Mouse (Mus musculus) olfactory bulb, adult 2 months (tissue): Measurements from ENCODE around the gene Hnrnpc.

Source experiments
- CTCF ChIP-seq: fragments of 200-500 bp; IDR thresholded peaks from 2 replicates; pipeline ENCODE4 v1.5.1; 2012; ENCODE audit warnings: low read depth, mild to moderate bottlenecking, low read length, moderate library complexity; ENCODE audit not compliant: insufficient read depth
- POLR2A ChIP-seq: fragments of 200-500 bp; IDR thresholded peaks from 2 replicates; pipeline ENCODE4 v1.6.1; 2012; ENCODE audit warnings: mild to moderate bottlenecking, low read depth, low read length, moderate library complexity; ENCODE audit not compliant: insufficient read depth

DNA sequence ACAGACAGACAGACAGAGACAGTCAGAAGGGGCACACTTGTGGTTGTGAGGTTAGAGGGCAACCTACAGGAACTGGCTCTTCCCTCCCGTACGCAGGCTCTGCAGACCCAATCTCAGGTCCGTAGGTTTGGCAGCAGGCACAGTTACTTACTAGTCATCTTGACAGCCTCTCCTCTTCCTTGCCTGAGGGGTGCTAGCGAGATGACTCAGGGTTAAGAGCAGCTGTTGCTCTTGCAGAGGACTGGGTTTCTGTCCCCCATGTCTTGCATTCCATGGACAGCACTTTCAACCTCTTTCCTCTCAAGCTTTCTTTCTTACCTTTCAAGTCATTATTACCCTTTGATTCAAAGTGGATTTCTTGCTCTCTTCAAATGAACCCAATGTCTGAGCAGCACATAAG lies 40.3 kb upstream of the Hnrnpc start:
- TF ChIP-seq CTCF: no peak
- TF ChIP-seq POLR2A: no peak
